Mouse (Mus musculus) neural tube, embryonic 13.5 days (tissue): ENCODE data around the gene Ppp1r18. TPM values are rescaled to one million over a fixed set of nuclear protein-coding genes. Genes with fewer than 3 reads are reported as not detected.

Experiments
- ATAC-seq: fragments of 200-750 bp; cut with Nextera tagmentation; 2 replicates; pipeline ENCODE4 v1.8.0; 2017; ENCODE audit warnings: low read depth, mild to moderate bottlenecking, moderate TSS enrichment, moderate library complexity
- H3K27ac ChIP-seq: fragments of 300-500 bp; sonication (generic); replicated peaks from 2 replicates; pipeline ENCODE4 v1.5.1; 2015; ENCODE audit warnings: moderate library complexity, mild to moderate bottlenecking, inconsistent platforms
- H3K27me3 ChIP-seq: fragments of 300-500 bp; sonication (generic); 2 replicates; pipeline ENCODE4 v1.6.1; 2015; ENCODE audit warnings: mild to moderate bottlenecking, inconsistent platforms
- H3K36me3 ChIP-seq: fragments of 300-500 bp; sonication (generic); 2 replicates; pipeline ENCODE4 v1.6.1; 2015; ENCODE audit warnings: mild to moderate bottlenecking, inconsistent platforms
- H3K4me1 ChIP-seq: fragments of 300-500 bp; sonication (generic); replicated peaks from 2 replicates; pipeline ENCODE4 v1.6.1; 2015; ENCODE audit warnings: inconsistent platforms
- H3K4me2 ChIP-seq: fragments of 300-500 bp; sonication (generic); 2 replicates; pipeline ENCODE4 v1.6.1; 2015; ENCODE audit warnings: inconsistent platforms, mild to moderate bottlenecking, moderate library complexity
- H3K4me3 ChIP-seq: fragments of 300-500 bp; sonication (generic); 2 replicates; pipeline ENCODE4 v1.5.1; 2015; ENCODE audit warnings: mild to moderate bottlenecking, inconsistent platforms
- H3K9ac ChIP-seq: fragments of 300-500 bp; sonication (generic); 2 replicates; pipeline ENCODE4 v1.6.1; 2015; ENCODE audit warnings: moderate library complexity, mild to moderate bottlenecking, inconsistent platforms
- H3K9me3 ChIP-seq: fragments of 300-500 bp; sonication (generic); 2 replicates; pipeline ENCODE4 v1.6.1; 2016; ENCODE audit warnings: inconsistent platforms
- WGBS: fragments of 180-500 bp; shearing (Covaris S2); methylation state at CpG from one replicate; pipeline ENCODE4 v1.1.7; 2015; 5-methylcytosine and 5-hydroxymethylcytosine counted together
- microRNA counts: library from miRNA; unstranded; fragments of <30 nt; microRNA quantifications from one replicate; lab custom pipeline; 2016
- microRNA-seq: library from miRNA; unstranded; fragments of <30 nt; microRNA quantifications from one replicate; pipeline ENCODE4, GENCODE M21; 2016
- polyA plus RNA-seq: library from polyadenylated mRNA; unstranded; fragments of >200 nt; fragmentation: Nextera tagmentation; extraction: Ambion mirVana; gene quantifications from 2 replicates; pipeline ENCODE4 v1.2.1, GENCODE M21; 2015

Gene Ppp1r18
- polyA plus RNA-seq, 1 experiment from 2014 or later: 33.6 TPM

DNA sequence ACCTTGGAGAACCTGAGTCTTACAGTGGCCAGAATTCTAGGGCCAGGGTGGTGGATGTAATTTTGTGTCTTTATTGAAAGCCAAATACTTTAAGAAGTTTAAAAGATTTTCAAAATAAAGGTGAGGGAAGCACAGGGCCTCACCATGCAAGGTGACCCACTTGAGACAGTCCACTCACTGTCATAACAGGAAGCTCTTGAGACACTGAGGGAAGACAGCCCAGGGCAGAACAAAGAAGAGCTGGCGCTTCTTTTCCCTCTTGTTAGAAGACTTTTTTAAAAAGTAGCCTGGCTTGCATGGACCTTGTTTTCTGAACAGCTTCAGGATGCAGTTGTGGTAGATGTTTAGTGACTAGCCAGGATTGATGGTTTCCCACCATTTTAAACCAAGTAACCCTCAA is 55.0 kb downstream of the Ppp1r18 start:
- Histone ChIP-seq H3K27ac (peak overlapping the region; percentile 99), H3K4me2 (peak overlapping the region; percentile 78), H3K36me3 (peaks cover 25% of the 10 kb centered on the region), H3K9me3 (no peaks in the 10 kb centered on the region), H3K4me3 (peak overlapping the region; percentile 75), H3K27me3 (no peaks in the 10 kb centered on the region), H3K9ac (peak overlapping the region; percentile 100), H3K4me1 (peaks cover 42% of the 10 kb centered on the region)
- ATAC-seq: no peak
- WGBS: 83% methylated on average over 1 of the region's 1 CpGs

DNA sequence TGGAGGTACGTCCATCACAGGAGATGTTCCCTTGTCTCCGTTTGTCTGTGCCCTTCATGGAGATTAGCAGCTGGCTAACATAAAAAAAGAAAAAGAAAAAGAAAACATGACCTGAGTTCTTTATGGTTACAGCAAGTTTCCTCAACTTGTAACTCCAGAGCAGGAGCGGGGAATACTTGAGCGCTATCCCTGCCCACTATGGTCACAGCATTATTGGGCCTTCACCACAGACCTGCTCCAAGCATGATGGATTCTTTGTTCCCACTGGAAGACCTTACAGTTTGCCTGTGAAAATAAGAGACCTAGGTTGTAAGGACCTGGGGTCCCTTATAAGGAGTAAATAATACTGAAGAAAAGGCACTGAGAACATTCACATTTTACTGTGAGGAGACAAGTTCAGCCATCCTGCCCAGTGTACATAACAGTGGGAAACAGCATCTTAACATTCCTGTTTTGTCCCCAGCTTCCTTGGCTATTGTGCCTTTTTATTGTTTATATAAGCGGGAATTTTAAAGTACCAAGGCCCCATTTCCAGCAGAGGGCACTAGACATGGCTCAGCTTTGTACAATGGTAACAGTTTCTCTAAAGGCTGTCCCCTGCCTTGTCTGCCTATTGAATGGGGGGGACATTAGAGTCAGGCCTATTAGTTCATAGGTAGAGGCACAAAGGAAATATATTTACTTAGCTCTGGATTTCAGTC is 55.6 kb downstream of the Ppp1r18 start:
- peak overlapping the region; percentile 99 for H3K27ac ChIP-seq
- H3K9ac ChIP-seq: peak overlapping the region; percentile 100
- WGBS: 66% methylated on average over 5 of the region's 5 CpGs
- H3K27me3 ChIP-seq: no peaks in the 10 kb centered on the region
- H3K4me3 ChIP-seq: no peak overlapping the region
- H3K4me1 ChIP-seq: peaks cover 38% of the 10 kb centered on the region
- ATAC-seq: no peak
- peak overlapping the region; percentile 78 for H3K4me2 ChIP-seq
- peaks cover 31% of the 10 kb centered on the region for H3K36me3 ChIP-seq
- no peaks in the 10 kb centered on the region for H3K9me3 ChIP-seq

DNA sequence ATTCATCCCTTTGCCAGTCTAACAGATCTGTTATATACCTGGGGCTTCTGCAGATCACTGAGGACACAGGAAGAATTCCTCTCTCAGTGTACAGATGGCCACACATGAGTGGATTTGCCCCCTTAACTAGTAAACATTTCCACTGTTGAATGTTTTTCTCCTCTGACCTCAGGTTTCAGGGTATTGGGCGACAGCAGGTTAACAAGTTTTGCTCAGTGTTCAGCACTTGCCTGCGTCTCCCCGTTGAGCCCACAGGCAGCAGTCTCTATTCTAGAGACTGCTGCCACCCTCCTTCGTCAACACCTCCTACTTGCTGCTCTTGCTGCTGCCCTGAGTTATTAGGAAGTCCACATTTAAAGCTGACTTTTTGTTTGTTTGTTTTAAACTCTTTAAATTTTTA is 56.3 kb downstream of the Ppp1r18 start:
- 0 out of 2 replicates have a peak overlapping the region, but pooled peaks have one; percentile 14 for H3K9ac ChIP-seq
- WGBS: 84% methylated on average over 4 of the region's 4 CpGs
- peaks cover 38% of the 10 kb centered on the region for H3K36me3 ChIP-seq
- peaks cover 38% of the 10 kb centered on the region for H3K4me1 ChIP-seq
- no peak overlapping the region for H3K4me3 ChIP-seq
- H3K4me2 ChIP-seq: peak overlapping the region; percentile 78
- no peaks in the 10 kb centered on the region for H3K9me3 ChIP-seq
- H3K27me3 ChIP-seq: no peaks in the 10 kb centered on the region
- peak overlapping the region; percentile 6; the same call in 1 of the 2 replicates for H3K27ac ChIP-seq
- no peak for ATAC-seq

DNA sequence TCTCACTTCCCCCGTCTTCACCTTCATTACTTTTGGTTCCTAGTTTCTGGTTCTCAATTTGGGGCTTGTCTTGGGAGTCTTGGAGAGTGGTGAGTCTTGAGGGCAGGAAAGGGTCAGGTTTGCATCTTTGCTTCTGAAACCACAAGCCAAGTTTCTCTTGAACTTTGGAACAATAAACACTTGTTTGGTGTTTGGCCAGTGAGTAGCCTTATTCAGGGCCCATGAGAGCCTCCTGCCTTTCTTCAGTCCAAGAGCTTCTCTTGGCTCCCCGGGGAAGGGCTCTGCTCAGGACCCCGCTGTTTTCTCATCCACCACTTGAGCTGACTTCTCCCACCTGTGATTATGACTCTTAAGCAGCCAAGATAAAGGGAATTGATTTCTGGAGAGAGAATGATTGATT is 57.2 kb downstream of the Ppp1r18 start:
- ATAC-seq: no peak
- Histone ChIP-seq H3K4me2 (no peak overlapping the region), H3K4me3 (no peak overlapping the region), H3K36me3 (peaks cover 45% of the 10 kb centered on the region), H3K9me3 (no peaks in the 10 kb centered on the region), H3K9ac (no peak overlapping the region), H3K4me1 (peaks cover 38% of the 10 kb centered on the region), H3K27me3 (no peaks in the 10 kb centered on the region), H3K27ac (0 out of 2 replicates have a peak overlapping the region, but pooled peaks have one; percentile 1)
- WGBS: 84% methylated on average over 3 of the region's 3 CpGs

DNA sequence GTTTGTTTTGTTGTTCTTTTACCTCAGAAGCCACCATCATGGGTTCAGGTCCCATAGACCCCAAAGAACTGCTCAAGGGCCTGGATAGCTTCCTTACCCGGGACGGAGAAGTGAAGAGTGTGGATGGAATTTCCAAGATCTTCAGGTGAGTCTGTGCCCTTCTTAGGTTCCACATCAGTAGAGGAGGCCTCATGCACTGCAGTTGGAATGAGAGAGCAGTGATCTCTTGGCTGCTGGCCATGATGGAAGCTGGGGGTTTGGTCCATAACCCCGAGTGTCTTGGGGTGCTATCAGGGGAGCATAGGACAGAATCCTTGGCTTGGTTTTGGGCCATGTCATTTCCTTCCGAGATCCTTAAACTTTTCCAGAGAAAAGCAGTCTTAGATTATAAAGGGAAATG is 57.9 kb downstream of the Ppp1r18 start:
- ATAC-seq: no peak
- no peaks in the 10 kb centered on the region for H3K27me3 ChIP-seq
- H3K4me1 ChIP-seq: peaks cover 38% of the 10 kb centered on the region
- no peak overlapping the region for H3K9ac ChIP-seq
- H3K36me3 ChIP-seq: peaks cover 52% of the 10 kb centered on the region
- no peak overlapping the region for H3K4me2 ChIP-seq
- WGBS: 91% methylated on average over 4 of the region's 4 CpGs
- H3K4me3 ChIP-seq: no peak overlapping the region
- no peaks in the 10 kb centered on the region for H3K9me3 ChIP-seq
- no peak overlapping the region for H3K27ac ChIP-seq

MicroRNA genes within 50 kb of the gene (microRNA counts, 519-probe panel; counts per million panel counts)
- not detected for microRNA mmu-miR-1894-3p (lab: Ali Mortazavi, UCI)
- microRNA mmu-miR-1894-5p (lab: Ali Mortazavi, UCI): not detected

Small RNA genes lying within 50 kb of the gene (microRNA-seq; reads per million reads assigned to microRNA genes)
- gene Gm28033 (0.44 reads per million), gene Mir1894 (not detected)

Other genes starting within 250 kb of the Ppp1r18 start
- not detected in 2 replicates for gene Gm9573, start 239.0 kb upstream of the Ppp1r18 start, polyA plus RNA-seq
- 0.18 and 0.24 TPM in 2 replicates for gene Mucl3, start 221.9 kb upstream of the Ppp1r18 start, polyA plus RNA-seq
- gene Vars2, start 198.0 kb upstream of the Ppp1r18 start, polyA plus RNA-seq: 10.6 and 11.3 TPM in 2 replicates
- 25.5 and 28.8 TPM in 2 replicates for gene Gtf2h4, start 191.9 kb upstream of the Ppp1r18 start, polyA plus RNA-seq
- gene Ddr1, start 161.0 kb upstream of the Ppp1r18 start, polyA plus RNA-seq: 119 and 122 TPM in 2 replicates
- 11.2 and 11.6 TPM in 2 replicates for gene Ier3, start 43.9 kb upstream of the Ppp1r18 start, polyA plus RNA-seq
- gene Flot1, start 42.4 kb upstream of the Ppp1r18 start, polyA plus RNA-seq: 93.6 and 96.5 TPM in 2 replicates
- 1,686 and 1,692 TPM in 2 replicates for gene Tubb5, start 27.3 kb upstream of the Ppp1r18 start, polyA plus RNA-seq
- 7.2 and 9.6 TPM in 2 replicates for gene Mdc1, start 24.1 kb upstream of the Ppp1r18 start, polyA plus RNA-seq
- 28.2 and 29.0 TPM in 2 replicates for gene Nrm, start 4.3 kb upstream of the Ppp1r18 start, polyA plus RNA-seq
- gene Dhx16, start 14.2 kb downstream of the Ppp1r18 start, polyA plus RNA-seq: 31.0 and 39.6 TPM in 2 replicates
- 45.1 and 50.5 TPM in 2 replicates for gene 2310061I04Rik, start 31.8 kb downstream of the Ppp1r18 start, polyA plus RNA-seq
- gene Atat1, start 44.5 kb downstream of the Ppp1r18 start, polyA plus RNA-seq: 357 and 369 TPM in 2 replicates
- 56.1 and 62.7 TPM in 2 replicates for gene Mrps18b, start 50.8 kb downstream of the Ppp1r18 start, polyA plus RNA-seq
- gene Ppp1r10, start 50.8 kb downstream of the Ppp1r18 start, polyA plus RNA-seq: 44.6 and 45.9 TPM in 2 replicates
- 90.5 and 111 TPM in 2 replicates for gene Abcf1, start 104.2 kb downstream of the Ppp1r18 start, polyA plus RNA-seq
- gene Gnl1, start 114.3 kb downstream of the Ppp1r18 start, polyA plus RNA-seq: 47.9 and 50.0 TPM in 2 replicates
- gene Prr3, start 114.6 kb downstream of the Ppp1r18 start, polyA plus RNA-seq: 64.0 and 69.4 TPM in 2 replicates
- 8.7 and 10.0 TPM in 2 replicates for gene H2-T24, start 155.0 kb downstream of the Ppp1r18 start, polyA plus RNA-seq
- gene H2-T23, start 167.3 kb downstream of the Ppp1r18 start, polyA plus RNA-seq: 2.3 and 3.3 TPM in 2 replicates
- gene H2-T22, start 177.2 kb downstream of the Ppp1r18 start, polyA plus RNA-seq: 7.1 and 7.9 TPM in 2 replicates
- gene Gm6034, start 177.4 kb downstream of the Ppp1r18 start, polyA plus RNA-seq: not detected in 2 replicates
- gene Gm11127, start 192.8 kb downstream of the Ppp1r18 start, polyA plus RNA-seq: not detected in 2 replicates